Mouse (Mus musculus) liver, embryonic 18 days (tissue): ENCODE results near the gene Olfr461. TPM values are rescaled to one million over a fixed set of nuclear protein-coding genes. Genes with fewer than 3 reads are reported as not detected.

Source experiments
- polyA plus RNA-seq: library from polyadenylated mRNA; depleted of rRNA; stranded (reverse); fragments of >200 nt; gene quantifications from 2 replicates; pipeline ENCODE4 v1.2.3, GENCODE M21; 2012; rRNA removed

Olfr461 gene
- polyA plus RNA-seq: not detected in 2 replicates

GRCm38 (mm10) chr6:40554950-40555349 lies at the start of gene Olfr461:
Gene Olfr461 (minus strand): TSS chr6:40555050.

GRCm38 (mm10) chr6:40585645-40586044 lies 30.8 kb upstream of the Olfr461 start, which contains the start of gene Clec5a:
Gene Clec5a (minus strand): TSS chr6:40585821.

DNA sequence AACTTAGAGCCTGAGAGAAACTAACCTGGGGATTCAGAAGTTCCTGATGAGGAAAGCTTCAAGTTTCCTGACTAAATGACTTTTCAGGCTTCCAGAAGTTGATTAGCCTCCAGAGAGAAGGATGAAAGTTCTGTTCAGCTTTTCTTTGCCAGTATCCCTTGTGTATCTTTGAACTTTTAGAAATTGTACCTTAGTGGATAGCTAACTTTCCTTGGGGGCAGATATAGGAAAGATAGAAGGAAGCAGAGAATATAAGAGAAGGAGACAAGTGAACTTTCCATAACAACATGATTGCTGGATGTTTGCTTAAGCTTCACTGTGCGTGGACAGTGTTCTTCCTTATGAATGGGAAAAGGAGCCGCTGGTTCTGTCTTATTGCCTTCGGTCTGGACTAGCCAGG lies 14.3 kb upstream of the Olfr461 start, which contains the start of gene Olfr460:
Gene Olfr460 (plus strand): TSS at position 301 of the 400 bp plus-strand sequence.

GRCm38 (mm10) chr6:40519408-40519807 lies 35.4 kb downstream of the Olfr461 start, which contains the start of gene Prss37:
Gene Prss37 (minus strand): TSS chr6:40519508.

DNA sequence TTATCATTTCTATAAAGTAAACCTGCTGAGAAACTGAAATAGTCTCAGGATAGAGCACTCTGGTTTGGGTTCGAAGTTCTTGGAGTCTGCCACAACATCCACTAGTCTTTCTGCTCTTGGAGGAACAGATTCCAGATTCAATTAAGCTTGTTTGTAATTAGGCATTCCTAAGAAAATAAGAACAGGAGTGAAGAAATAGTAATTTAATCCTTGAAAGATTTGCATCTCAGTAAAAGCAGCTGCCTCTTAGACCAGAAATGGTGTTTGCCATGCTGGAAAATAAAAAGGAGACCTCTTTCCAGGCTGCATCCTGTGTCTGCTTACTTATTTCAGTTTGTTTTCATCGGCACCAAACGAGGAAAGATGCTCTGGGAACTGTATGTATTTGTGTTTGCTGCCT lies 61.6 kb downstream of the Olfr461 start, which contains the start of gene Tas2r108:
Gene Tas2r108 (plus strand): TSS at position 301 of the 400 bp plus-strand sequence.

Other genes with a start within 250 kb of the Olfr461 start
- gene Agk, start 229.9 kb downstream of the Olfr461 start, polyA plus RNA-seq: 7.0 TPM in 2 replicates
- gene E330009J07Rik, start 118.9 kb downstream of the Olfr461 start, polyA plus RNA-seq: 3.3 and 3.4 TPM in 2 replicates
- 0.01 TPM in 2 replicates for gene Wee2, start 116.0 kb downstream of the Olfr461 start, polyA plus RNA-seq
- gene Ssbp1, start 83.7 kb downstream of the Olfr461 start, polyA plus RNA-seq: 37.9 and 40.0 TPM in 2 replicates
- gene Tas2r137, start 63.8 kb downstream of the Olfr461 start, polyA plus RNA-seq: not detected in 2 replicates
- gene Tas2r108, start 61.5 kb downstream of the Olfr461 start, polyA plus RNA-seq: 0.07 TPM in 1 of 2 replicates, not detected in the other
- gene Prss37, start 35.5 kb downstream of the Olfr461 start, polyA plus RNA-seq: not detected in 2 replicates
- 0.01 TPM in 1 of 2 replicates, not detected in the other for gene Olfr460, start 14.4 kb upstream of the Olfr461 start, polyA plus RNA-seq
- gene Clec5a, start 30.8 kb upstream of the Olfr461 start, polyA plus RNA-seq: 7.0 and 8.9 TPM in 2 replicates
- not detected in 2 replicates for gene Tas2r138, start 58.3 kb upstream of the Olfr461 start, polyA plus RNA-seq
- gene Mgam, start 73.8 kb upstream of the Olfr461 start, polyA plus RNA-seq: 6.7 and 7.3 TPM in 2 replicates